Comparison of ENCODE assay signal across 24 mouse cellular contexts in the genomic region with DNA sequence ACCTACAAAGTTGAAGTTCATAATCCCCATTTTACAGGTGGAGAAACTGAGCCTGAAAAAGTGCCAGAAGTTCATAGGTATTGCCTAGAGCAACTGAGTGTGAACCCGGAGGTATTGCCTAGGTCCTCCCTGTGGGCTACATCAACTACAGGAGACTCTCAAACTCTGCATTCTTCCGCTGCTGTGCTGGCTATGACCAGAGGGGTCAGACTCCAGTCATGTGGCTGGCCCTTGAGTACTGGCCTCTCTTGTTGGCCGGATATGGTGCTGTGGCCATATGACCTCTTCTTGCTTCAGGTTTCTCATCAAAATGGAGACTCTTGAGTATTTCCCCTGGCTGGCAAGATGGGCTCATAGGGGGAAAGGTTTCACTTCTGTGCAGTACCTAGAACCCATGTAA. TPM values are rescaled to one million over a fixed set of nuclear protein-coding genes. Genes with fewer than 3 reads are reported as not detected.
A peak's percentile ranks its signal among the peaks of the same experiment; 100 is the strongest.
DNase-seq lines count a peak whose midpoint lies in the region; ATAC-seq and TF ChIP-seq lines count a peak whose summit lies in the region.
"Had no signal": no experiment of that assay in that cellular context is flagged by ENCODE, and none has a peak within 500 bp of the region (broad histone marks: within the 10 kb centered on the region; RNA-seq: fewer than 3 reads in every experiment).

No protein-coding gene starts in this region.

- no peak for ATAC-seq in lung, postnatal 0 days
- ATAC-seq in intestine, embryonic 16.5 days = no peak
- ATAC-seq: CD4-positive, CD25-positive, alpha-beta regulatory T cell, adult 4 months; forebrain, embryonic 16.5 days had no signal

- no peak overlapping the region for H3K4me3 ChIP-seq in heart, embryonic 10.5 days
- H3K4me3 ChIP-seq in liver, adult 2 months (ENCODE audit: insufficient read depth, low read depth, low read length) = no peak overlapping the region
- no peak overlapping the region for H3K4me3 ChIP-seq in lung, postnatal 0 days (ENCODE audit: low read depth, low read length)
- no peak overlapping the region for H3K4me3 ChIP-seq in intestine, embryonic 16.5 days (ENCODE audit: low read length)
- H3K4me3 ChIP-seq: embryonic facial prominence, embryonic 12.5 days; forebrain, embryonic 12.5 days; heart, embryonic 12.5 days; hindbrain, embryonic 13.5 days had no signal

- TF ChIP-seq POLR2A in liver, adult 2 months (IDR thresholded peaks at IDR 0.05; ENCODE audit: extremely low read depth, insufficient read depth, low read length) = no peak

- 72% methylated on average over 3 of the region's 3 CpGs for WGBS in heart, embryonic 10.5 days
- WGBS in liver, adult 2 months = 46% methylated on average over 3 of the region's 3 CpGs
- WGBS in lung, postnatal 0 days = 72% methylated on average over 3 of the region's 3 CpGs
- 82% methylated on average over 3 of the region's 3 CpGs for WGBS in intestine, embryonic 16.5 days

- TF ChIP-seq CTCF in liver, adult 2 months (IDR thresholded peaks at IDR 0.05; ENCODE audit: low read depth, low read length) = peak; percentile 22; the same call in 1 of the 2 replicates
- TF ChIP-seq CTCF in lung, postnatal 0 days (IDR thresholded peaks at IDR 0.05) = peak; percentile 37; the same call in 1 of the 2 replicates

- H3K27me3 ChIP-seq in heart, embryonic 10.5 days (ENCODE audit: insufficient read depth, poor library complexity, severe bottlenecking) = peaks cover 16% of the 10 kb centered on the region
- no peaks in the 10 kb centered on the region for H3K27me3 ChIP-seq in liver, adult 2 months (ENCODE audit: control insufficient read depth, insufficient read depth, low read length)
- H3K27me3 ChIP-seq in lung, postnatal 0 days (replicated peaks; ENCODE audit: insufficient read depth, low read length) = no peaks in the 10 kb centered on the region
- no peaks in the 10 kb centered on the region for H3K27me3 ChIP-seq in intestine, embryonic 16.5 days (replicated peaks; ENCODE audit: control insufficient read depth, insufficient read depth, low read length)
- H3K27me3 ChIP-seq: heart, embryonic 12.5 days had no signal

- peaks cover 61% of the 10 kb centered on the region for H3K79me2 ChIP-seq in liver, adult 2 months (ENCODE audit: control insufficient read depth, insufficient read depth, low read length)

- no peak for TF ChIP-seq EP300 in lung, postnatal 0 days (IDR thresholded peaks at IDR 0.05)

- no peaks in the 10 kb centered on the region for H3K36me3 ChIP-seq in heart, embryonic 10.5 days
- peaks cover under 1% of the 10 kb centered on the region; the same call in 1 of the 2 replicates for H3K36me3 ChIP-seq in liver, adult 2 months (ENCODE audit: control insufficient read depth, insufficient read depth, low read length)
- H3K36me3 ChIP-seq in lung, postnatal 0 days (ENCODE audit: insufficient read depth, low read length) = no peaks in the 10 kb centered on the region
- H3K36me3 ChIP-seq in intestine, embryonic 16.5 days (ENCODE audit: control insufficient read depth, insufficient read depth, low read length) = no peaks in the 10 kb centered on the region
- H3K36me3 ChIP-seq: embryonic facial prominence, embryonic 12.5 days; forebrain, embryonic 12.5 days; G1E; heart, embryonic 12.5 days; hindbrain, embryonic 13.5 days had no signal

- H3K4me2 ChIP-seq in lung, postnatal 0 days (replicated peaks; ENCODE audit: low read depth, low read length) = no peak overlapping the region
- no peak overlapping the region for H3K4me2 ChIP-seq in intestine, embryonic 16.5 days (ENCODE audit: low read depth, low read length)
- H3K4me2 ChIP-seq: embryonic facial prominence, embryonic 12.5 days; forebrain, embryonic 12.5 days; heart, embryonic 12.5 days; hindbrain, embryonic 13.5 days had no signal

- H3K9me3 ChIP-seq in heart, embryonic 10.5 days = no peaks in the 10 kb centered on the region
- H3K9me3 ChIP-seq in lung, postnatal 0 days (ENCODE audit: low read length) = no peaks in the 10 kb centered on the region
- no peaks in the 10 kb centered on the region for H3K9me3 ChIP-seq in intestine, embryonic 16.5 days (ENCODE audit: control insufficient read depth, low read length)
- H3K9me3 ChIP-seq: embryonic facial prominence, embryonic 12.5 days; forebrain, embryonic 12.5 days; G1E; heart, embryonic 12.5 days; hindbrain, embryonic 13.5 days had no signal

- H3K9ac ChIP-seq in liver, adult 2 months (ENCODE audit: low read depth, low read length) = no peak overlapping the region
- no peak overlapping the region for H3K9ac ChIP-seq in lung, postnatal 0 days (replicated peaks; ENCODE audit: low read depth)
- peak overlapping the region; percentile 62 for H3K9ac ChIP-seq in intestine, embryonic 16.5 days (ENCODE audit: low read depth, low read length)
- H3K9ac ChIP-seq: embryonic facial prominence, embryonic 12.5 days; forebrain, embryonic 12.5 days; hindbrain, embryonic 13.5 days had no signal

- H3K27ac ChIP-seq in heart, embryonic 10.5 days = peak overlapping the region; percentile 88
- H3K27ac ChIP-seq in liver, adult 2 months (replicated peaks; ENCODE audit: insufficient read depth, low read depth, low read length) = peak overlapping the region; percentile 82
- no peak overlapping the region for H3K27ac ChIP-seq in lung, postnatal 0 days (ENCODE audit: low read length)
- H3K27ac ChIP-seq in intestine, embryonic 16.5 days (ENCODE audit: low read length) = peak overlapping the region; percentile 91
- H3K27ac ChIP-seq: embryonic facial prominence, embryonic 12.5 days; forebrain, embryonic 12.5 days; hindbrain, embryonic 13.5 days had no signal

- H3K4me1 ChIP-seq in heart, embryonic 10.5 days = peaks cover 92% of the 10 kb centered on the region
- peaks cover 44% of the 10 kb centered on the region for H3K4me1 ChIP-seq in liver, adult 2 months (ENCODE audit: control insufficient read depth, insufficient read depth, low read length)
- peaks cover 18% of the 10 kb centered on the region; the same call in 1 of the 2 replicates for H3K4me1 ChIP-seq in lung, postnatal 0 days (ENCODE audit: insufficient read depth, low read depth, low read length)
- H3K4me1 ChIP-seq in intestine, embryonic 16.5 days (ENCODE audit: control insufficient read depth, insufficient read depth, low read length) = peaks cover 64% of the 10 kb centered on the region

- no peak for DNase-seq in heart, embryonic 10.5 days (ENCODE audit: low spot score)
- no peak for DNase-seq in heart, postnatal 36 days
- peak; percentile 48 for DNase-seq in liver, adult 2 months (ENCODE audit: extremely low read depth, low read depth, low spot score)
- no peak for DNase-seq in liver
- DNase-seq in lung, postnatal 0 days (ENCODE audit: low spot score) = no peak
- no peak for DNase-seq in lung, postnatal 14 days
- DNase-seq in left cerebral cortex, adult 18-20 months (ENCODE audit: low spot score in 2 of 2) = no peak
- DNase-seq: adrenal gland, postnatal 10 days; B cell, adult 2 months; cerebellum, adult 11-12 months; cerebellum, adult 9-10 months; cerebellum, postnatal 25 days; gastrocnemius, postnatal 10 days; heart, adult 18-20 months; heart, postnatal 4 days had no signal

- intact Hi-C loops in heart, postnatal 36 days (cut with DNase I) = no loop called here

RNA-seq across cellular contexts. Expression of gene 1700001C19Rik, which starts 5.1 kb away (rescaled TPM):
- 0.63 and 1.3 TPM in 2 replicates for polyA plus RNA-seq in heart, embryonic 10.5 days (2016; fragmentation: Nextera tagmentation; extraction: Ambion mirVana)
- total RNA-seq in heart, postnatal 36 days (2021) = not detected
- total RNA-seq in liver, adult 2 months (2014; rRNA removed) = 12.2 and 16.2 TPM in 2 replicates
- 11.7 and 12.2 TPM in 2 replicates for polyA plus RNA-seq in liver, adult 2 months (2012; rRNA removed)
- 0.15 and 0.44 TPM in 2 replicates for polyA plus RNA-seq in lung, postnatal 0 days (2015; fragmentation: Nextera tagmentation; extraction: Ambion mirVana)
- 0.17 and 0.45 TPM in 2 replicates for polyA plus RNA-seq in intestine, embryonic 16.5 days (2015; fragmentation: Nextera tagmentation; extraction: Ambion mirVana)
- under 1 TPM in 1 of 2 experiments, not detected in 1; 0.21 TPM for total RNA-seq in left cerebral cortex, adult 18-20 months (2021)
- total RNA-seq: G1E; gastrocnemius, postnatal 10 days; gastrocnemius, postnatal 4 days; heart, adult 18-20 months had no signal
- polyA plus RNA-seq: CD4-positive, CD25-positive, alpha-beta regulatory T cell, adult 4 months; G1E had no signal

RNA-seq across cellular contexts. Expression of gene AI661453, which starts 5.9 kb away (rescaled TPM):
- 0.99 and 1.1 TPM in 2 replicates for polyA plus RNA-seq in heart, embryonic 10.5 days (2016; fragmentation: Nextera tagmentation; extraction: Ambion mirVana)
- 1 to 10 TPM; 1.6 to 1.8 TPM for total RNA-seq in heart, postnatal 36 days (2021)
- total RNA-seq in liver, adult 2 months (2014; rRNA removed) = 2.4 and 6.2 TPM in 2 replicates
- polyA plus RNA-seq in liver, adult 2 months (2012; rRNA removed) = 5.7 and 6.3 TPM in 2 replicates
- polyA plus RNA-seq in lung, postnatal 0 days (2015; fragmentation: Nextera tagmentation; extraction: Ambion mirVana) = 2.8 and 3.3 TPM in 2 replicates
- 3.7 and 4.6 TPM in 2 replicates for polyA plus RNA-seq in intestine, embryonic 16.5 days (2015; fragmentation: Nextera tagmentation; extraction: Ambion mirVana)
- under 1 TPM; 0.46 to 0.54 TPM for total RNA-seq in left cerebral cortex, adult 18-20 months (2021)
- polyA plus RNA-seq: CD4-positive, CD25-positive, alpha-beta regulatory T cell, adult 4 months had no signal

RNA-seq across cellular contexts. Expression of gene Guca1a, which starts 41.9 kb away (rescaled TPM):
- 2.3 and 3.6 TPM in 2 replicates for polyA plus RNA-seq in heart, embryonic 10.5 days (2016; fragmentation: Nextera tagmentation; extraction: Ambion mirVana)
- not detected for total RNA-seq in heart, postnatal 36 days (2021)
- 0.55 and 2.3 TPM in 2 replicates for total RNA-seq in liver, adult 2 months (2014; rRNA removed)
- polyA plus RNA-seq in liver, adult 2 months (2012; rRNA removed) = 2.7 and 2.8 TPM in 2 replicates
- 1.9 and 2.0 TPM in 2 replicates for polyA plus RNA-seq in lung, postnatal 0 days (2015; fragmentation: Nextera tagmentation; extraction: Ambion mirVana)
- 2.3 and 2.4 TPM in 2 replicates for polyA plus RNA-seq in intestine, embryonic 16.5 days (2015; fragmentation: Nextera tagmentation; extraction: Ambion mirVana)
- under 1 TPM in 1 of 2 experiments, not detected in 1; 0.40 TPM for total RNA-seq in left cerebral cortex, adult 18-20 months (2021)
- total RNA-seq: G1E had no signal
- polyA plus RNA-seq: CD4-positive, CD25-positive, alpha-beta regulatory T cell, adult 4 months; forebrain, embryonic 16.5 days had no signal

RNA-seq across cellular contexts. Expression of gene Guca1b, which starts 57.1 kb away (rescaled TPM):
- polyA plus RNA-seq in heart, embryonic 10.5 days (2016; fragmentation: Nextera tagmentation; extraction: Ambion mirVana) = 3.2 and 4.7 TPM in 2 replicates
- under 1 TPM; 0.25 to 0.33 TPM for total RNA-seq in heart, postnatal 36 days (2021)
- 0.54 TPM in 1 of 2 replicates, not detected in the other for total RNA-seq in liver, adult 2 months (2014; rRNA removed)
- 0.65 and 0.71 TPM in 2 replicates for polyA plus RNA-seq in liver, adult 2 months (2012; rRNA removed)
- 0.23 and 0.43 TPM in 2 replicates for polyA plus RNA-seq in lung, postnatal 0 days (2015; fragmentation: Nextera tagmentation; extraction: Ambion mirVana)
- 0.66 TPM in 2 replicates for polyA plus RNA-seq in intestine, embryonic 16.5 days (2015; fragmentation: Nextera tagmentation; extraction: Ambion mirVana)
- 1 to 10 TPM; 1.7 to 2.8 TPM for total RNA-seq in left cerebral cortex, adult 18-20 months (2021)
- total RNA-seq: G1E had no signal
- polyA plus RNA-seq: G1E had no signal

RNA-seq across cellular contexts. Expression of gene Taf8, which starts 59.8 kb away (rescaled TPM):
- polyA plus RNA-seq in heart, embryonic 10.5 days (2016; fragmentation: Nextera tagmentation; extraction: Ambion mirVana) = 23.0 and 28.5 TPM in 2 replicates
- total RNA-seq in heart, postnatal 36 days (2021) = 10 to 100 TPM; 12.0 to 13.6 TPM
- 8.2 and 8.7 TPM in 2 replicates for total RNA-seq in liver, adult 2 months (2014; rRNA removed)
- polyA plus RNA-seq in liver, adult 2 months (2012; rRNA removed) = 7.8 and 9.6 TPM in 2 replicates
- 16.0 and 22.4 TPM in 2 replicates for polyA plus RNA-seq in lung, postnatal 0 days (2015; fragmentation: Nextera tagmentation; extraction: Ambion mirVana)
- polyA plus RNA-seq in intestine, embryonic 16.5 days (2015; fragmentation: Nextera tagmentation; extraction: Ambion mirVana) = 19.1 and 20.4 TPM in 2 replicates
- total RNA-seq in left cerebral cortex, adult 18-20 months (2021) = 10 to 100 TPM; 16.8 to 19.1 TPM
